Mouse (Mus musculus): ENCODE results near the gene Cenpp. TPM values are rescaled to one million over a fixed set of nuclear protein-coding genes. Genes with fewer than 3 reads are reported as not detected.
"Not testable (repeated sequence)": the region's sequence is repeated elsewhere in the genome, so short reads cannot be mapped to it uniquely, and the experiment has no call there.

Gene Cenpp
- total and polyA plus RNA-seq, 2 experiments from 2014 or later = 2.1 to 16.2 TPM

DNA sequence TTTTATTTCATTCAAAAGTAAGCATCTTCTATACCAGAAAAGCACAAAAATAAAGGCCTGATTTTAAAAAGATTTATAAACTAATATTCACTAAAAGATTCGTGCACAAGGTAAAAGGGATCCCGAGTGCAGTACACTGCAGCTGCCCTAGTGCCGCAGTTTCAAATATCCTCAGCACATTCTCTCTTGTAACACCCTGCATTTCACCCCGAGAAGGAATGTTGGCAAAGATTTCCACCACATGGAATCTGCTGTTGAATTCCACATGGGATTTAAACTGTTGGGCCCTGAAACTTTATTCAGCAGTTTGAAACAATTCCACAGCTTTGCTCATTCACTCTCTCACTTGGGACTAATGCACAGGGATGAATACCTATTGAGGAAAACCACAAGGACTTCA, 44.9 kb downstream of the Cenpp start, which contains the start of gene Ogn:
Gene Ogn (plus strand): TSS at position 333 of the 400 bp plus-strand sequence.
- Histone ChIP-seq H3K27ac (ENCODE audit: low read depth) (peak within 1 kb of the TSS; percentile 46), H3K4me2 (ENCODE audit: low read depth, low read length) (peak within 1 kb of the TSS; percentile 47), H3K4me1 (ENCODE audit: control insufficient read depth, insufficient read depth) (peaks cover 5% of the 10 kb centered on the region; the same call in 1 of the 2 replicates), H3K36me3 (replicated peaks; ENCODE audit: control insufficient read depth, insufficient read depth, low read length) (no peaks in the 10 kb centered on the region; the same call in 1 of the 2 replicates), H3K4me3 (ENCODE audit: low read depth, low read length) (peak within 1 kb of the TSS; percentile 20), H3K27me3 (ENCODE audit: control insufficient read depth, insufficient read depth, low read length) (no peaks in the 10 kb centered on the region), H3K9me3 (replicated peaks; ENCODE audit: control insufficient read depth, low read length) (no peaks in the 10 kb centered on the region), H3K9ac (replicated peaks; ENCODE audit: low read depth, low read length) (no peak within 1 kb of the TSS)
- peak; percentile 84 for DNase-seq (ENCODE audit: low spot score)
- WGBS = 33% methylated on average over 4 of the region's 4 CpGs
- peak; percentile 93 for ATAC-seq (ENCODE audit: insufficient read depth, low read depth)
- TF ChIP-seq EP300 (IDR thresholded peaks at IDR 0.05; ENCODE audit: low read depth) (0 out of 2 replicates have a peak, but pooled peaks have one; percentile 36), CTCF (IDR thresholded peaks at IDR 0.05; ENCODE audit: low read depth) (no peak)

DNA sequence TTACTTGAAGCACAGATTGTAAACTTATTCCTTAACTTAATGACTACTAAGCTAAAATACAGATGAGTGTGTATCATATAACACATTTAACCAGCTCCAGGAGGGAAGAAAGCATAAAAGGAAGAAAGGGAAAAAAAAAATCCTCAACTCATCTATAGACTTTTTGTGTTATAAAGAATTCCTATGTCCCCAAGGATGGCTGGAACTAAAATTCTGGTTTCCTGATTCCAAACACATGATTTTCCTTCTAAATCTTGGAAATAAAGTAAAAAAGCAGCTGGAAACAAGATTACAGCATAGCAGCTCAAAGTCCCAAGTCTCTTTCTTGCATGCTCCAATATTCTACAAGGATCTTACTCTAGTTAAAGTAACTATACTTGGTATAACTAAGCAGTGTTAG, 49.0 kb downstream of the Cenpp start:
- Histone ChIP-seq H3K9ac (replicated peaks; ENCODE audit: low read depth, low read length) (no peak overlapping the region), H3K4me3 (ENCODE audit: low read depth, low read length) (no peak overlapping the region), H3K36me3 (replicated peaks; ENCODE audit: control insufficient read depth, insufficient read depth, low read length) (no peaks in the 10 kb centered on the region), H3K27me3 (ENCODE audit: control insufficient read depth, insufficient read depth, low read length) (no peaks in the 10 kb centered on the region), H3K4me2 (ENCODE audit: low read depth, low read length) (no peak overlapping the region), H3K9me3 (replicated peaks; ENCODE audit: control insufficient read depth, low read length) (no peaks in the 10 kb centered on the region), H3K27ac (ENCODE audit: low read depth) (no peak overlapping the region), H3K4me1 (ENCODE audit: control insufficient read depth, insufficient read depth) (no peaks in the 10 kb centered on the region)
- no peak for TF ChIP-seq CTCF (IDR thresholded peaks at IDR 0.05; ENCODE audit: low read depth)
- TF ChIP-seq EP300 (IDR thresholded peaks at IDR 0.05; ENCODE audit: low read depth) = no peak
- DNase-seq (ENCODE audit: low spot score) (no peak), ATAC-seq (ENCODE audit: insufficient read depth, low read depth) (no peak)

DNA sequence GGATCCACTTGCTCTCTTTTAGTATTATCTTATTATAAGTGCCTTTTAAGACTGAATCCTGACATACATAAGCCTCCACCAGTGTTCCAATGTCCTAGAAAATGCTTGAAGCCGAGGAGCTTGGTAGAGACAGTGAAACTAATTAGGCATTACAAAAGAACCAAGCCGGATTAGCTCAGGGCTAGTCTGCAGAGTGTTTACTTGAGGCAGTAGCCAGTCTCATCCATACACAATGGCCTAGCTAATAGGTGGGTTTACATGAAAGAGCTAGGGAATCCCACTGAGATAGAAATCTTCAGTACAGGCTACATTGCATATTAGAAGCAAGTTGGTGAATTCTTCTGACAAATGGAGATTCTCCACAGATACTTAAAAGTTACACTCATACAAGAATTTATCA, 50.0 kb downstream of the Cenpp start:
- H3K9ac ChIP-seq (replicated peaks; ENCODE audit: low read depth, low read length); H3K4me1 ChIP-seq (ENCODE audit: control insufficient read depth, insufficient read depth); H3K4me2 ChIP-seq (ENCODE audit: low read depth, low read length); H3K27ac ChIP-seq (ENCODE audit: low read depth); DNase-seq (ENCODE audit: low spot score); H3K27me3 ChIP-seq (ENCODE audit: control insufficient read depth, insufficient read depth, low read length); H3K36me3 ChIP-seq (replicated peaks; ENCODE audit: control insufficient read depth, insufficient read depth, low read length); H3K4me3 ChIP-seq (ENCODE audit: low read depth, low read length); ATAC-seq (ENCODE audit: insufficient read depth, low read depth); H3K9me3 ChIP-seq (replicated peaks; ENCODE audit: control insufficient read depth, low read length): not testable (repeated sequence)
- WGBS = 88% methylated on average over 2 of the region's 2 CpGs

- H3K4me1 ChIP-seq (ENCODE audit: control insufficient read depth, insufficient read depth) = 0 out of 2 replicates have a peak, but pooled peaks cover 2% of the 10 kb centered on the region
- no peaks in the 10 kb centered on the region for H3K36me3 ChIP-seq (replicated peaks; ENCODE audit: control insufficient read depth, insufficient read depth, low read length)
- H3K9ac ChIP-seq (replicated peaks; ENCODE audit: low read depth, low read length) = no peak overlapping the region
- ATAC-seq (ENCODE audit: insufficient read depth, low read depth) (no peak), DNase-seq (ENCODE audit: low spot score) (peak; percentile 22)
- no peaks in the 10 kb centered on the region for H3K27me3 ChIP-seq (ENCODE audit: control insufficient read depth, insufficient read depth, low read length)
- WGBS = 86% methylated on average over 6 of the region's 6 CpGs
- H3K4me3 ChIP-seq (ENCODE audit: low read depth, low read length) = no peak overlapping the region
- no peaks in the 10 kb centered on the region for H3K9me3 ChIP-seq (replicated peaks; ENCODE audit: control insufficient read depth, low read length)
- peak overlapping the region; percentile 15; the same call in 1 of the 2 replicates for H3K27ac ChIP-seq (ENCODE audit: low read depth)
- no peak for TF ChIP-seq EP300 (IDR thresholded peaks at IDR 0.05; ENCODE audit: low read depth)
- no peak for TF ChIP-seq CTCF (IDR thresholded peaks at IDR 0.05; ENCODE audit: low read depth)
- H3K4me2 ChIP-seq (ENCODE audit: low read depth, low read length) = no peak overlapping the region
Measured at GRCm38 (mm10) chr13:49586062-49586461, 66.5 kb downstream of the Cenpp start.

DNA sequence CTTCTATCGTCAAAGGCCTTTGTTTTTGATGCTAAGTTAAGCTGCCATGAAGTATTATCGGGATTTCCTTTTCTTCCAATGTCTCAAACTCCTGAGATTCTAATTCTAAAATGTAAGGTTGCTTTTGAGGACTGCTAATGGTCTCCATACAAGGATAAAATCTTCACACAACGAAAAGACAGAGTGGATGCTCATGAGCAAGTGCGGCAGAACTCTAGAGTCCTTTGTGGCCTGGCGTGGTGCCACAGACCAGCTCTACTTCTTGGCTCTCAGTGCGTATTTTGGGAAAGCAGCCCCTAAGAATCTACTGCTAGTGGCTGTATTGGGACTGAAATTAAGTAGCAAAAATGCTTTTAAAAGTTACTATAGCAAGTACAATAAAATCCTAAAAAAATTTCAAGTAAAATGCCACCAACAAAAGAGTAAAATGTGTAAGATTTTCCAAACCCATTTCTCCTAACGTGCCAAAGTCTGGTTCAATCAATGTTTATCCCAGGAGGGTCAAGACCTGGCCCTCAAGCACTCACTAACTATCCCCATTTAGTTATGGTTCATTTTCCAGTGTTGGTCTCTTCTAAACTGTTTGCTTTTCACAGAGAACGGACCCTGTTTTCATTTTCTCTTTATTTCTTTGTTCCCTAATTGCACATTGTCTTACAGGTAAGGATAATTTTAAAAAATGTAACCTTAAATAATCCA, 68.1 kb downstream of the Cenpp start:
- DNase-seq (ENCODE audit: low spot score) = no peak
- ATAC-seq (ENCODE audit: insufficient read depth, low read depth) = no peak
- Histone ChIP-seq H3K4me2 (ENCODE audit: low read depth, low read length) (no peak overlapping the region), H3K9me3 (replicated peaks; ENCODE audit: control insufficient read depth, low read length) (no peaks in the 10 kb centered on the region), H3K4me3 (ENCODE audit: low read depth, low read length) (no peak overlapping the region), H3K27me3 (ENCODE audit: control insufficient read depth, insufficient read depth, low read length) (no peaks in the 10 kb centered on the region), H3K4me1 (ENCODE audit: control insufficient read depth, insufficient read depth) (0 out of 2 replicates have a peak, but pooled peaks cover 2% of the 10 kb centered on the region), H3K36me3 (replicated peaks; ENCODE audit: control insufficient read depth, insufficient read depth, low read length) (no peaks in the 10 kb centered on the region), H3K27ac (ENCODE audit: low read depth) (peak overlapping the region; percentile 34), H3K9ac (replicated peaks; ENCODE audit: low read depth, low read length) (no peak overlapping the region)
- no peak for TF ChIP-seq CTCF (IDR thresholded peaks at IDR 0.05; ENCODE audit: low read depth)
- no peak for TF ChIP-seq EP300 (IDR thresholded peaks at IDR 0.05; ENCODE audit: low read depth)
- WGBS = 66% methylated on average over 8 of the region's 8 CpGs

DNA sequence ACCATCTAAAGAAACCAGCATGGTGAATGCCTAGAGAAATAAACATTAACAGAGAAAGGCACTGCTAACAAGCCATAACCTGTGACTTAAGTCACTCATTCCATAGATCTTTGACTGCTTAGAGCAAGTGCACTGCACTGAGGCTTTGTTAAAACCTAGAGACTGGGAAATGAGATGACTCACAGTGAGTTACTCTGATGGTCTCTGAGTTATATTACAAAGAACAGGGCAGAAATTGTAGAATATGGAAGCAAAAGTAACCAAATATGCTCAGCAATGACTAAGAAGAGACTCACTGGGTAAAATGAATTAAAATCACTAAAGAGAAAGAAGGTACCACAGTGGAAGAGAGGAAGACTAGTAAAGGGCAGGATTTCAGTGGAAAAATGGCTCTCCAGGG, 68.7 kb downstream of the Cenpp start:
- no peaks in the 10 kb centered on the region for H3K27me3 ChIP-seq (ENCODE audit: control insufficient read depth, insufficient read depth, low read length)
- ATAC-seq (ENCODE audit: insufficient read depth, low read depth) (no peak), DNase-seq (ENCODE audit: low spot score) (no peak)
- peak overlapping the region; percentile 34 for H3K27ac ChIP-seq (ENCODE audit: low read depth)
- H3K4me3 ChIP-seq (ENCODE audit: low read depth, low read length) = no peak overlapping the region
- H3K4me1 ChIP-seq (ENCODE audit: control insufficient read depth, insufficient read depth) = 0 out of 2 replicates have a peak, but pooled peaks cover 2% of the 10 kb centered on the region
- no peak for TF ChIP-seq CTCF (IDR thresholded peaks at IDR 0.05; ENCODE audit: low read depth)
- no peak for TF ChIP-seq EP300 (IDR thresholded peaks at IDR 0.05; ENCODE audit: low read depth)
- no peaks in the 10 kb centered on the region for H3K36me3 ChIP-seq (replicated peaks; ENCODE audit: control insufficient read depth, insufficient read depth, low read length)
- H3K9ac ChIP-seq (replicated peaks; ENCODE audit: low read depth, low read length) = no peak overlapping the region
- H3K4me2 ChIP-seq (ENCODE audit: low read depth, low read length) = no peak overlapping the region
- no peaks in the 10 kb centered on the region for H3K9me3 ChIP-seq (replicated peaks; ENCODE audit: control insufficient read depth, low read length)
